Mouse (Mus musculus) midbrain, postnatal 0 days (tissue): ENCODE measurements around the gene Chchd2. TPM values are rescaled to one million over a fixed set of nuclear protein-coding genes. Genes with fewer than 3 reads are reported as not detected.

Source experiments
- ATAC-seq: fragments of 200-750 bp; cut with Nextera tagmentation; 2 replicates; pipeline ENCODE4 v1.8.0; 2017; ENCODE audit warnings: moderate number of reproducible peaks, mild to moderate bottlenecking, moderate TSS enrichment, moderate library complexity; ENCODE audit not compliant: low FRiP score
- DNase-seq: peaks from one replicate; pipeline ENCODE4 v3.0.0-alpha.2; 2015; ENCODE audit warnings: low spot score
- H3K27ac ChIP-seq: fragments of 300-500 bp; sonication (generic); 2 replicates; pipeline ENCODE4 v1.5.1; 2014; ENCODE audit warnings: low read depth, mild to moderate bottlenecking, low read length, mixed read lengths
- H3K27me3 ChIP-seq: fragments of 300-500 bp; sonication (generic); 2 replicates; pipeline ENCODE4 v1.6.1; 2014; ENCODE audit warnings: low read length, control low read depth, mixed read lengths; ENCODE audit not compliant: insufficient read depth
- H3K36me3 ChIP-seq: fragments of 300-500 bp; sonication (generic); 2 replicates; pipeline ENCODE4 v1.6.1; 2014; ENCODE audit warnings: low read length, control low read depth, mixed read lengths; ENCODE audit not compliant: insufficient read depth
- H3K4me1 ChIP-seq: fragments of 300-500 bp; sonication (generic); 2 replicates; pipeline ENCODE4 v1.6.1; 2014; ENCODE audit warnings: mild to moderate bottlenecking, control low read depth, antibody characterized with exemption, low read length, mixed read lengths; ENCODE audit not compliant: insufficient read depth
- H3K4me2 ChIP-seq: fragments of 300-500 bp; sonication (generic); 2 replicates; pipeline ENCODE4 v1.6.1; 2014; ENCODE audit warnings: low read depth, mild to moderate bottlenecking, low read length, mixed read lengths; ENCODE audit not compliant: poor library complexity, severe bottlenecking
- H3K4me3 ChIP-seq: fragments of 300-500 bp; sonication (generic); 2 replicates; pipeline ENCODE4 v1.5.1; 2014; ENCODE audit warnings: low read depth, mild to moderate bottlenecking, low read length, moderate library complexity
- H3K9ac ChIP-seq: fragments of 300-500 bp; sonication (generic); replicated peaks from 2 replicates; pipeline ENCODE4 v1.6.1; 2014; ENCODE audit warnings: mild to moderate bottlenecking, low read length, moderate library complexity, mixed read lengths; ENCODE audit not compliant: poor library complexity, severe bottlenecking
- H3K9me3 ChIP-seq: fragments of 300-500 bp; sonication (generic); 2 replicates; pipeline ENCODE4 v1.6.1; 2016; ENCODE audit warnings: low read length, control low read depth
- CTCF ChIP-seq: IDR thresholded peaks from 2 replicates; pipeline ENCODE4 v1.5.1; 2016; ENCODE audit warnings: antibody characterized with exemption, mild to moderate bottlenecking
- WGBS: fragments of 180-500 bp; shearing (Covaris S2); extraction: QIAGEN DNeasy Blood & Tissue Kit; methylation state at CpG from one replicate; pipeline ENCODE4 v1.1.7; 2014; 5-methylcytosine and 5-hydroxymethylcytosine counted together
- polyA plus RNA-seq: library from polyadenylated mRNA; unstranded; fragments of >200 nt; fragmentation: Nextera tagmentation; extraction: Ambion mirVana; gene quantifications from 2 replicates; pipeline ENCODE4 v1.2.1, GENCODE M21; 2015
- total RNA-seq: library from RNA; depleted of rRNA; stranded (reverse); fragments of >200 nt; gene quantifications from 2 replicates; pipeline ENCODE4 v1.2.3, GENCODE M21; 2014

The Chchd2 gene
- total and polyA plus RNA-seq, 2 experiments from 2014 or later, result 693 to 742 TPM

DNA sequence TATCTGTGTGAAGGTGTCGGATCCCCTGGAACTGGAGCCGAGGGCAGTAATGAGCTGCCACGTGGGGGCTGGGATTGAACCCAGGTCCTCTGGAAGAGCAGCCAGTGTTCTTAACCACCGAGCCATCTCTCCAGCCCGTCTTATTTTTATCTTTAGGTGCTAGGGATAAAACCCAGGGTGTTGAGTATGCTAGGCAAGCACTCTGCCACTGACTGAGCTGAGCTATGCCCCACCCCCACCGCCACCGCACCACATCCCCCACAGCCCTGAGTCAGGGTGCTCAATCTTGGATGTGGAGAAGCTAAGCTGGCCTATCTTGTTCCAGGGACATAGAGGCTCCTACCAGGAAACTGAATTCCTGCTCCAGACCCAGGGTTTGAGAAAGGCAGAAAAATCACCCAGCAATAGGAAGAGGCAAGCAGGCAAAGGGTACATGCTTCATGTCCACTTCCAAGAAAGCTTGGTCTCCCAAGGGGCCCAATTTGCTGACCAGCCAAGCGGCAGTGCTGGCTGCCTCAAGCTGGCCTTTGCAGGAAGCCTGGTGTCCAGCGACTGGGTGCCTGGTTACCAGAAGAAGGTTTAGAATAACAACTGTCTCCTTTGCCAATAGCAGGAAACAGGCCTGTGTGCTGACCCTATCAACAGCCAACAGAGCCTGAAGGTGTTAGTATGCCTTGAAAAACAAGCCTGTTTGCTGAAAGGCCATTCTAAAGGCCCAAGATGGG lies 9.4 kb downstream of the Chchd2 start:
- no peak overlapping the region for H3K9ac ChIP-seq
- no peak for ATAC-seq
- H3K4me1 ChIP-seq, result no peaks in the 10 kb centered on the region
- 76% methylated on average over 9 of the region's 9 CpGs for WGBS
- H3K9me3 ChIP-seq, result no peaks in the 10 kb centered on the region
- peaks cover 14% of the 10 kb centered on the region for H3K36me3 ChIP-seq
- H3K27ac ChIP-seq, result 0 out of 2 replicates have a peak overlapping the region, but pooled peaks have one; percentile 32
- DNase-seq, result peak; percentile 40
- H3K27me3 ChIP-seq, result no peaks in the 10 kb centered on the region
- H3K4me3 ChIP-seq, result no peak overlapping the region
- TF ChIP-seq CTCF, result no peak
- no peak overlapping the region for H3K4me2 ChIP-seq

GRCm38 (mm10) chr5:129875098-129875497 lies 12.2 kb downstream of the Chchd2 start:
- TF ChIP-seq CTCF, result no peak
- DNase-seq (no peak), ATAC-seq (no peak)
- no peak overlapping the region for H3K4me2 ChIP-seq
- H3K36me3 ChIP-seq, result no peaks in the 10 kb centered on the region; the same call in 1 of the 2 replicates
- no peak overlapping the region for H3K9ac ChIP-seq
- H3K4me1 ChIP-seq, result no peaks in the 10 kb centered on the region
- 78% methylated on average over 11 of the region's 11 CpGs for WGBS
- H3K4me3 ChIP-seq, result no peak overlapping the region
- no peak overlapping the region for H3K27ac ChIP-seq
- H3K27me3 ChIP-seq, result no peaks in the 10 kb centered on the region
- no peaks in the 10 kb centered on the region for H3K9me3 ChIP-seq

DNA sequence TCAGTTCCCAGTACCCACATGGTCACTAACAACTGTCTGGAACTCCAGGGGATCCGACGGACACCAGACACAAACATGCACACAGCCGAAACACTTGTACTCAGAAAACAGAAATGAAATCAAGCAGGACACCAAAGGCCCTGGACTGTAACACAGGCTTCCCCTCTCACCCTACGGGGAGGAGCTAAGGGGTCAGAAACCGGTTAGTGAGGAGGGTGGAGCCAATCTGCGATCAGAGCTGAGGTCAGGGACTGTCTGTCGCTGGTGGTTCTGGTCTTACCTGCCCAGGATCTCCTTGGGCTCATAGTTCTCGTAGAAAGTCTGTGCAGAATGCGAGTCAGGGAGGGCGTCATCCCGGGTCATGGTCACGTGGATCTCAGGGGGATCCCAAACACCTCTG lies 13.3 kb downstream of the Chchd2 start:
- Histone ChIP-seq H3K9ac (no peak overlapping the region), H3K27ac (no peak overlapping the region), H3K4me2 (no peak overlapping the region), H3K9me3 (no peaks in the 10 kb centered on the region), H3K36me3 (no peaks in the 10 kb centered on the region), H3K4me3 (no peak overlapping the region), H3K27me3 (no peaks in the 10 kb centered on the region), H3K4me1 (no peaks in the 10 kb centered on the region)
- whole genome bisulfite sequencing, result 87% methylated on average over 12 of the region's 12 CpGs
- no peak for DNase-seq
- no peak for ATAC-seq
- no peak for TF ChIP-seq CTCF

DNA sequence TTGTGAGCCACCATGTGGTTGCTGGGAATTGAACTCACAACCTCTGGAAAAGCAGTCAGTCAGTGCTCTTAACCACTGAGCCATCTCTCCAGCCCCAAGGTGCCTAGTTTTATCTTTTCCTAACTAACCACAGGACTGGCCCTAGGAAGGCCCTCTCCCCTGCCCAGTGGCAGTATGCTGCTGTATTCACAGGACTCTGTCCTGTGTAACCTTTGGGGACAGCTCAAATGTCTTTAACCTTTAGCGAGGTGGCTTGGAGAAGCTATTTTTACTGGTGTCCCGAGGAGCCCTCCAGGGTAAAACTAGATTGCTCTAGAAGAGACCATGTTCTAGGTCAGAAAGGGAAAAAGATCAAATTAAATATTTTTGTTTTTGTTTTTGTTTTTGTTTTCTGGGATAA lies 16.0 kb downstream of the Chchd2 start:
- Histone ChIP-seq H3K36me3 (no peaks in the 10 kb centered on the region), H3K27ac (no peak overlapping the region), H3K4me2 (no peak overlapping the region), H3K4me3 (no peak overlapping the region), H3K27me3 (no peaks in the 10 kb centered on the region), H3K4me1 (no peaks in the 10 kb centered on the region), H3K9ac (no peak overlapping the region), H3K9me3 (no peaks in the 10 kb centered on the region)
- ATAC-seq (no peak), DNase-seq (no peak)
- no peak for TF ChIP-seq CTCF
- 87% methylated on average over 2 of the region's 2 CpGs for WGBS

DNA sequence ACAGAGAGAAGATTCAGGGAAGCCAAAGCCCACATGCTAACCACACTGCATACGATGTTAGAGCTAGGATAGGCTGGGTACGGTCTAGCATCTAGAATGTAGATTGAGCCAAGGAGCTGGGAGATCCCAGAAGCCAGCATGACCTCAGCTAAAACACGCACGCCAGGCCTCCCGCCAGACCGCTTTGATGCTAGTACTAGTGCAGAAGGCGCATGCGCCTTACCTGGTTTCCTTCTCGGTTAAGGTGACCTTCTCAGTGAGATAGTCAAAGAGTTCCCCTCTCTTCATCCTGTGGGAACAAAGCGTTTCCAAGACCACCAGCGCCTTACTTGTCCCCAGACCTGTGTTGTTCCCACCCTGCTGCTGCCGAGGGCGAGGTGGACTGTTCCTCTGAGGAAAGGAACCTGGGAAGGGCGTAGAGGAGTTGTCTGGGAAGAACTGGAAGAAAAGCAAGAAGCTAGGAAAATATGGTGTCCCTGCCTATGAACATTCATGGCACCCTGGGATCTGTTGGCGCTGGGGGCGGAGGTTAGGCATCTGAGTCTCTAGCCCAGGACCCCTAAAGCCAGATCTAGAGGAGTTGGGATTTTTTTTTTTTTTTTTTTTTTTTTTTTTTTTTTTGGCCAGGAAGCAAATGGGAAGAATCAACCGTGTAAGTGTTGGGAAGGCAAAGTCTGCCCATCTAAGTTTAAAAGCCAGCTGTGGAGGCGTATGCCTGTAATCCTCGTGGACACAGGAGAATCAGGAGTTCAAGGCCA lies 17.9 kb downstream of the Chchd2 start:
- no peak for TF ChIP-seq CTCF
- 88% methylated on average over 19 of the region's 19 CpGs for WGBS
- no peak overlapping the region for H3K9ac ChIP-seq
- H3K4me1 ChIP-seq, result no peaks in the 10 kb centered on the region
- ATAC-seq (no peak), DNase-seq (no peak)
- no peak overlapping the region for H3K4me3 ChIP-seq
- H3K36me3 ChIP-seq, result no peaks in the 10 kb centered on the region
- H3K9me3 ChIP-seq, result no peaks in the 10 kb centered on the region
- no peaks in the 10 kb centered on the region for H3K27me3 ChIP-seq
- H3K27ac ChIP-seq, result no peak overlapping the region
- H3K4me2 ChIP-seq, result no peak overlapping the region

DNA sequence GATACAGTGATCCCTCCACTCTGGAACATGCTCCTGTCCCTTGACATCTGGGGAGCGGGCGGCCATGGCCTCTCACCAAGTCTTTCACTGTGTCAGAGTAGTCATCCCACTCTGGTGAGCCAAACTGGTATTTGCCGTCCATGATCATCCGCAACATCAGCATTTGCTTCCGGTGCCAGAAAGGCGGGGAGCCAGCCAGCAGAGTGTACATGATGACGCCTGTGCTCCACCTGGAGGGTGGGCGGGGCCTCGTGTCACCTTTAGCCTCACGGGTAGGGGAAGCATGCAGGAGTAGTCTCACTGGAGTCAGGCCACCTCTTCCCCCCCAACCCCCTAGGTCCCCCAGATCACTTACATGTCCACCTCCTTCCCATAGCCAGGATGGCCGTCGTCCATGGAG lies 21.4 kb downstream of the Chchd2 start:
- no peak overlapping the region for H3K4me3 ChIP-seq
- no peak for ATAC-seq
- H3K36me3 ChIP-seq, result peaks cover 13% of the 10 kb centered on the region
- no peak for TF ChIP-seq CTCF
- H3K9me3 ChIP-seq, result no peaks in the 10 kb centered on the region
- H3K4me2 ChIP-seq, result no peak overlapping the region
- H3K4me1 ChIP-seq, result no peaks in the 10 kb centered on the region
- no peaks in the 10 kb centered on the region for H3K27me3 ChIP-seq
- 93% methylated on average over 12 of the region's 12 CpGs for WGBS
- no peak overlapping the region for H3K9ac ChIP-seq
- no peak for DNase-seq
- H3K27ac ChIP-seq, result no peak overlapping the region
